Mouse (Mus musculus) bone marrow macrophage, adult 2 months (primary cell): ENCODE data around the gene Ccdc103.

Source experiments
- CTCF ChIP-seq: IDR thresholded peaks from 2 replicates; pipeline ENCODE4 v1.5.1; 2012; ENCODE audit warnings: low read depth, mild to moderate bottlenecking, low read length, moderate library complexity
- POLR2A ChIP-seq: IDR thresholded peaks from 2 replicates; pipeline ENCODE4 v1.6.1; 2012; ENCODE audit warnings: mild to moderate bottlenecking, low read depth, low read length, borderline replicate concordance

- TF ChIP-seq CTCF (no peak; the same call in 1 of the 2 replicates), POLR2A (no peak)
These were observed 12.1 kb downstream of the Ccdc103 start for GRCm38 (mm10) chr11:102893015-102893651.
